Mouse (Mus musculus) yolk sac, embryonic 10.5 days (tissue): ENCODE measurements at regions not wholly inside any gene's neighbourhood (a gene's known extent, or its start where the extent isn't known, plus 50 kb on each side); places are given as distances from the start of the nearest gene placed in this dataset.

Experiments used
- DNase-seq: peaks from one replicate; pipeline ENCODE4 v3.0.0-alpha.2; 2017; ENCODE audit warnings: low spot score

GRCm38 (mm10) chr2:38420498-38420897, 81.4 kb downstream of the Lhx2 start:
- DNase-seq: no peak

- no peak for DNase-seq
Observed at GRCm38 (mm10) chr2:38422406-38422805, 83.3 kb downstream of the Lhx2 start.

GRCm38 (mm10) chr2:38423886-38424277, 84.8 kb downstream of the Lhx2 start:
- no peak for DNase-seq

GRCm38 (mm10) chr2:38424278-38424931, 85.3 kb downstream of the Lhx2 start:
- peak; percentile 13 for DNase-seq

- no peak for DNase-seq
Observed at GRCm38 (mm10) chr2:38424976-38425375, 85.9 kb downstream of the Lhx2 start.

- DNase-seq: peak; percentile 61
Observed at GRCm38 (mm10) chr2:38429752-38430378, 81.6 kb upstream of the Nek6 start.

GRCm38 (mm10) chr2:38431546-38431945, 79.9 kb upstream of the Nek6 start:
- no peak for DNase-seq

- DNase-seq: no peak
Observed at GRCm38 (mm10) chr2:38433736-38434135, 77.7 kb upstream of the Nek6 start.

- no peak for DNase-seq
Observed at GRCm38 (mm10) chr2:38436701-38437100, 74.7 kb upstream of the Nek6 start.

GRCm38 (mm10) chr2:38439191-38439590, 72.3 kb upstream of the Nek6 start:
- DNase-seq: no peak

GRCm38 (mm10) chr2:38439973-38440372, 71.5 kb upstream of the Nek6 start:
- DNase-seq: no peak

- no peak for DNase-seq
Observed at GRCm38 (mm10) chr2:38449092-38449491, 62.4 kb upstream of the Nek6 start.

- DNase-seq: no peak
Observed at GRCm38 (mm10) chr2:38456571-38456970, 54.9 kb upstream of the Nek6 start.

- no peak for DNase-seq
Observed at GRCm38 (mm10) chr2:38460367-38460766, 51.1 kb upstream of the Nek6 start.

- DNase-seq: no peak
Observed at GRCm38 (mm10) chr2:38460825-38461540, 50.5 kb upstream of the Nek6 start.
